Mouse (Mus musculus) CD4-positive, CD25-positive, alpha-beta regulatory T cell, adult 4 months (primary cell): ENCODE data around the gene Nkx2-3. TPM values are rescaled to one million over a fixed set of nuclear protein-coding genes. Genes with fewer than 3 reads are reported as not detected.
A peak's percentile ranks its signal among the peaks of the same experiment; 100 is the strongest.

Experiments used
- ATAC-seq: one replicate; pipeline ENCODE4 v1.8.0; 2017
- polyA plus RNA-seq, 2 experiments: library from polyadenylated mRNA; unstranded; fragments of 100-300 nt; shearing (Covaris generic); gene quantifications; one replicate each; pipeline ENCODE4 v1.2.1; 2017

Nkx2-3 gene
- polyA plus RNA-seq, 2 experiments from 2014 or later: not detected

GRCm38 (mm10) chr19:43605666-43606551 lies 6.2 kb upstream of the Nkx2-3 start:
- ATAC-seq: no peak

DNA sequence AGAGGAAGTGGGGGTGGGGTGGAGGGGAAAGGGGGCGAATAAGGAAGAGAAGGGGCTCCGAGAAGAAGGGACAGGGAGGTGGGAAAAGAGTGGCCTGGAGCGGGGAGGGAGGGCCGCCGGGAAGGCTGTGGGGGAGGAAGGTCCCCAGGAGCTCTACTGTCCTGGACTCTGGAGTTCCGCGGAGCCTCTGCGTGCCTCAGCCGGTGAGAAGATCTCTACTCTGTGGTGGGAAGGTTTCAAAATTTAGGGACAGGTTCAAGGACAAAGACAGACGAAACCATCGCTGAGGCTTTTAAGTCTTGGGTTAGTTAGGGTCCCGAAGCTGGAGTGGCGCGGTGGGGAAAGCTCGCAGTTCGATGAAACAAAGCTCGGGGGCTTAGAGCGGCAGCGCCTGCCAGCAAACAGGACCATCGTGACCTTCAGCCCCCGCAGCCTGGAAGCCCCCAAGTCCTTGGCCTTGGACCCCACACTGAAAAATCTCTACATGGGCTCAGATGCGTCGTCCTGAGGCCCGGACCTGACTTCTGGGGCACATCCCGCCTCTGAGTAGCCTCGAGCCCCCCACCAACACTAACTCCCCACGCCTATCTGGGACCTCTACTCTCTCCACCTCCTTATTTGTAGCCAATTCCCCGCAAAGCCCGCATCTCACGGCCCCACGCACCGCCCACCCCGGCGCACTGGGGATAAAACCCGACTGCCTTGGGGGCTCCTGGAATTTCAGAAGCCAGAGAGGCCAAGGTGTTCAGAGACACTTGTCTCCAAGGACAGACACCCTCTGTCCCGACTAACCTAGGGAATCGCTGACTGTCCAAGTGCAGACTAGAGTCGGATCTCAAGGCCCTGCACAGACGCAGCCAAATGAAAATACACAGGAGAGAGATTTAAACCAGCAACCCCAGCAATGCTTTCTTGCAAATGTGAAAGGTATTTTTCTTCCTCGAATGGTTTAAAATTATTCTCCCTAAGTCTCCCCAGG lies 5.3 kb upstream of the Nkx2-3 start:
- no peak for ATAC-seq

DNA sequence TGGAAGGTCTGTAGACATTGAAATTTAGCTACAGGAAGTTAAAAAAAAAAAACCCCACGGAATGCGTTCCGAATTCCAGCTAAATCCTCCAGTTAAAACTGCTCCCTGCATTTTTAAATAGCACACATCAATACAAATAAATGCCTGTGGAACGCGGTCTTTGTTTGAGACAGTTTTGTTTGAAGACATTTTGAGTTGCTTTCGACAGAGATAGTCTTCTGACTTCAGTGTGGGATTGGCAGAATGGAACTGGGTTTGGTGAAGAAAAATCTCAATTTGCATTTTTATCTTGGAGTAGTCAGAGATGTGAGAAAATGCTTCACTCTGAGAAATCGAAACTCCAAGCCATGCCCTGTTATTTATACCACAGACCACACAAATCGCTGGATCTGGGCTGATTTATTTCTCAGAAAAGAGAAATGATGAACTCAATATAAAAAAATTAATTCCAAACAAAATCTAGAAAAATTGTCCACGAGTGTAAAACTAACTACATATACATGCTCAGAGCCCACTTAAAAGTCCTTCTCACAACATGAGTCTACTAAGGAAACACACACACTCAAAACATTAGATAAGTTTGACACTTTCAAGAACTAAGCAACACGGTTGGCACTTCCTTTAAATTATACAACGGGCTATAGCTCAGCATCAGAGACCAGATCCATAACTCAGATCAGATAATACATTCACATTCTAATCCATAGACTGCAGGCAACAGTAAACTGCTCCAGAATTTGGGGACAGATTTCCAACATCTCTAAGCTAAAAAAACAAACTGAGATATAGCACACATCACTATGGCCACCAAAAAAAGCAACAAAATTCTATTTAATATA lies 4.1 kb upstream of the Nkx2-3 start:
- no peak for ATAC-seq

- ATAC-seq: no peak
Observed at GRCm38 (mm10) chr19:43608711-43609457, 3.2 kb upstream of the Nkx2-3 start.

GRCm38 (mm10) chr19:43609458-43610330 lies 2.4 kb upstream of the Nkx2-3 start:
- ATAC-seq: no peak

DNA sequence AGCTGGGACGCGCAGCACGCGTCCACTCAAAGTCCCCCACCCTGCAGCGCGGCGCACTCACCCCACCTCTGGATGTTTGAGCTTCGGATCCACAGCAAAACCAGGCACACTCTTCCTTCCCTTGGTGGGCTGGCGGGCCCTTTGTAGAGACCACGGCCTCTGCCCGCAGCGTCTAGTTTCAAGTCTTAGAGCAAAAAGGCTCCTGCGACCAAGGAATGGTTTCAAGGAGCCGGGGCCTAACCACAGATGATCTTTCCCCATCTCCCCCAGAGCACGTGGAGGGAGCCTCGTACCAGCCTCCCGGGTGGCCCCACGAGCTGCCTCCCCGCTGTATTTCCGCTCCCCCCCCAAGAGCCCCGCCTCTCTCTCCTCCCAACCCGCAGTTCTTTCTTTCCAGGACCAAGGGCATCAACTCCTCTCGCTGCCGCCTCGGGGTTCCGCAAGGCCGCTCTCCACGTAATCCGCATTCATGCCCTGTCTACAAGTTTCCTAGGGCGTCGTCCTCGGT lies 1.7 kb upstream of the Nkx2-3 start:
- no peak for ATAC-seq

- ATAC-seq: no peak
Observed at GRCm38 (mm10) chr19:43611110-43611509, 1.0 kb upstream of the Nkx2-3 start.

DNA sequence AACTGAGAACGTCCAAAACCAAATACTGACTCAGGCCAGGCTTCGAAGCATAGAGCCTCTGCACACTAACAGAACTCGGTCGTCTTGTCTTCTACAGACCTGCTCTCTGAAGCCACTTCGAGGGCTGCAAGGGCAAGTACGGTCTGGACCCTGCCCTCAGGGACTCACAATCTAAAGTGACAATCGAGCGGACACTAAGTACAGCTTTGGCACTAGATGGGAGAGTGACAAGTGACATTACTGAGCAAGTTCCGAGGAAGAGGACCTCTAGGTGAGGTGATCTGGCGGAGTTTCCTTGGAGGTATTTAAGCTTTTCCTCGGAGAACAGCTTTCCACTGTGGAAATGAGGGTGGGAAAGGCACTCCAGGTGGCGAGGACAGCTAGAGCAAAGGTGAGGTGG lies 564 bp upstream of the Nkx2-3 start:
- ATAC-seq: no peak

- no peak for ATAC-seq
Observed at GRCm38 (mm10) chr19:43612501-43612971, 411 bp downstream of the Nkx2-3 start.

GRCm38 (mm10) chr19:43613293-43614130 lies 1.4 kb downstream of the Nkx2-3 start:
- ATAC-seq: no peak

DNA sequence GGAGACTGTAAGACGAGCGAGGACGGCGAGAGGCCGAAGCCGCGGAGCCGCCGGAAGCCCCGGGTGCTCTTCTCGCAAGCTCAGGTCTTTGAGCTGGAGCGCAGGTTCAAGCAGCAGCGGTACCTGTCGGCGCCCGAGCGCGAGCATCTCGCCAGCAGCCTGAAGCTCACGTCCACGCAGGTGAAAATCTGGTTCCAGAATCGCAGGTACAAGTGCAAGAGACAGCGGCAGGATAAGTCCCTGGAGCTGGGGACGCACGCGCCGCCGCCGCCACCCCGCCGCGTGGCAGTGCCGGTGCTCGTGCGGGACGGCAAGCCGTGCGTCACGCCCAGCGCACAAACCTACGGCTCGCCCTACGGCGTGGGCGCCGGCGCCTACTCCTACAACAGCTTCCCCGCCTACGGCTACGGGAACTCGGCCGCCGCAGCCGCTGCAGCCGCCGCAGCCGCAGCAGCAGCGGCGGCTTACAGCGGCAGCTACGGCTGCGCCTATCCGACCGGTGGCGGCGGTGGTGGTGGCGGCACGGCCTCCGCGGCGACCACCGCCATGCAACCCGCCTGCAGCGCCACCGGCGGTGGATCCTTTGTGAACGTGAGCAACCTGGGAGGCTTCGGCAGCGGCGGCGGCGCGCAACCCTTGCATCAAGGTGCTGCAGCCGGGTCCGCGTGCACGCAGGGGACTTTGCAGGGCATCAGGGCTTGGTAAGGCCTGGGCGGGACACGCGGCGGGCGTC lies 2.4 kb downstream of the Nkx2-3 start:
- ATAC-seq: peak; percentile 38

DNA sequence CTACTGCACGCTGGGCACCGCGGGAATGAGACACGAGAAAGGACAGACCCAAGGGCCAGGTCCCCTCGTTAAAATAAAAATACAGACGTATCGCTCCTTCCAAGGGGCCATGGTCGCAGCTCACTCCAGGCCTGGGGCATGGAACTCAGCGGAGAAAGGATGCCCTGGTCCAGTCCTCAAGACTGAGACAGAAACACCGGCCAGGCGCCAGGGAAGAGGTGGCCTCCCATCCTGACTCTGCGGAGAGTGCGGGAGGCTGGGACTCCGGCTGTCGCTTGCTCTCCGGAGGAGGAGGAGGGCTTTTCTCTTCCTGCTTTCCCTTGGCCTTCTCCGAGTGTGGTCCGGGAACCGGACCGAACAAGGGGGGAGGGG lies 2.9 kb downstream of the Nkx2-3 start:
- ATAC-seq: no peak

DNA sequence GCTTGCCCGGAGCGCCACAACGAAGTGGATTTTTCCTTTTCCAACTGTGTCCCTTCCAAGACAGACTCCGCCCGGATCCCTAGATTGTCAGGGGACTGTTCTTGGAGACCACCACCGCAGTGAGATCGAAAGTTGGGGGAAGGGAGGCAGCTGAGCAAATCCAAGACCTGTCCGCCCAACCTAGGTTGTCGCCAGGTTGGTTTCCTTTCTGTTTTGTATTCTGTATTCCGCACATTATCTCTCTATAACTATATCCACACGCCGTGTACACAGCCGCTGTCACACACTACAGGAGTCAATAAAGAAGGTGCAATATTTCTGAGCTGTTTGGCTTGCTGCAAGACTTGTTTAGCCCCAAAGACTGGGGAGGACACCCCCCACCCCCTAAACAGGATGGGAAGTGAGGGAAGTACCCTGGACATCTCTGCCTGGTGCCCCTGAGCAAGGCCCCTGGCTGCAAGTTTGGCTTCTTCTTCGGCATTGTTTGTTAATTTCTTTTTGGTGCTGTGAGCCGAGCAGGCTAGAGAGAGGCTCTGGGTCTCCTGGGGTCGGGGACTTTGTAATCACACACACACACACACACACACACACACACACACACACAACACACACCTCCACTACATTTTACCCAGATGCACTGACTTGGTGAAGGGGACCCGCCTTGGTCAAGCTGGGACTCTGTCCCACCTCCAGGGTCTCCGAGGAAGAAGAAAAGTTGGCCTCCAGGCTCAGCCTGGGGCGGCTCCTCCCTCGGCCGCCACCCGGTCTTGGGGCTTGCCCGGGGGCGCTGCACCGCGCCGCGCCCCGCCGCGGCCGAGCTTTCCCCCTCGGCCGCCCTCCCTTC lies 3.7 kb downstream of the Nkx2-3 start:
- no peak for ATAC-seq

- no peak for ATAC-seq
Observed at GRCm38 (mm10) chr19:43616415-43616861, 4.3 kb downstream of the Nkx2-3 start.

- no peak for ATAC-seq
Observed at GRCm38 (mm10) chr19:43616889-43617288, 4.8 kb downstream of the Nkx2-3 start.

DNA sequence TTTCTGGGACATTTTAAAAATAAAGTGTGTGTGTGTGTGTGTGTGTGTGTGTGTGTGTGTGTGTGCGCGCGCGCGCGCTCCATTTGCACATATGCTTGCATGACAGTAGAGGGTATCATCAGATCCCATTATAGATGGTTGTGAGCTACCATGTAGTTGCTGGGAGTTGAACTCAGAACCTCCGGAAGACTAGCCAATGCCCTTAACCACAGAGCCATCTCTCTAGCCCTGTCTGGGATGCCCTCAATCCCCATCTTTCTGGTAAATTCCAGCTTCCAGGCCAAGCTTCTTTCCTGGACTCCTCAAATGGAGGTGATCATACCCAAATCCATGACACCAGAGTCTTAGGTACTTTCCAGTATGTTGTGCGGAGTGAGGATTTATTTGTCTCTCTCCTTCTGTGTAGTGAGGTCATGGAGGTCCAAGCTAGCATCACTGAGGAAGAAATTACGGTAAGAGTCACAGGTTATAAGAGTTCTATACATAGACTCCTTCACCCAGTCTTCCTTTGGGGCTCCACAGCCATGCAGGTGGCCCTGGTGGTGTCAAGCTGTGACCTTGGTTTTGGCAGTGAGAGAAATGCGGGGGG lies 5.7 kb downstream of the Nkx2-3 start:
- ATAC-seq: no peak

DNA sequence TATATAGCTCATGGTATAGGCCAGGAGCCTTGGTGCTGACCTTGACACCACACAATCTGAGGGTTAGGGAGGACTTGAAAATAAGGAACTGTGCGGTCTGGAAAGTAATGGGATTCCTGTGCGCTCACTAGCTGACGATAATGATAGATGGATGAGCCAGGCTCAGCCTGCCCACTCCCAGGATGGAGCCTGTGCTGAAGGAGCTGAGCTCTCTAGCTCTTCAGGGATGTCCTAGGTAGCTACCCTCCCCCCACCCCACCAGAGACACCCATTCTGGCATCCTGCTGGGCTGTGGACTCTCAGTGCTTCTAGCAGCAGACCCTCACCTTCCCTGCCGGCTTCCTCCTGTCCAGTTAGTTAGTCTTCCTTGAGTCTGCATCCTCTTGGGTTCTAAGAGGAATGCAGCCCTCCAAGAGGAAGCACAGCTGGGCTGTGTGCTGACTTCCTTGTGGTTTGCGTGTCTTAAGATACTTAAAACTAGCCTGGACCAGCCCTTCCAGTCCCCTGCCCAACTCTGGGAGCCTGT lies 6.4 kb downstream of the Nkx2-3 start:
- no peak for ATAC-seq
